Mouse (Mus musculus): ENCODE data around the gene Zfp3.

DNA sequence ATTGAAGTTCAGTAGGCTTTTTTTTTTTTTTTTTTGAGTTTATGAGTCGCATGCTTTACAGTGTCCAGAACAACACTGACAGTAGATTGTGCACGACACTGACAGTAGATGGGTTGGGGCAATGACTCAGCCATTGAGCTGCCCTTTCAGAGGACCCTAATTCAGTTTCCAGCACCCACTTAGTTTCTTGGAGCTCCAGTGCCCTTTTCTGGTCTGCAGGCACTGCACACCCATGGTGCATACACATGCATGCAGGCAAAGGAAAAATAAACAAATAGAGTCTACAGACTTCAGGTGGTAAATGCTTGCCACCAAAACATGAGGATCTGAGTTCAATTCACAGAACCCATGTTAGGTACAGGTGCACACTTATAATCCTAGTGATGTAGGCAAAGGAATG lies 37.4 kb upstream of the Zfp3 start:
- TF ChIP-seq GATA1 (IDR thresholded peaks at IDR 0.05; ENCODE audit: borderline replicate concordance, low read length) (no peak), CTCF (IDR thresholded peaks at IDR 0.05; ENCODE audit: low read depth, low read length) (no peak), POLR2AphosphoS5 (IDR thresholded peaks at IDR 0.05; ENCODE audit: insufficient replicate concordance, low read depth, low read length) (no peak), GATA2 (IDR thresholded peaks at IDR 0.05; ENCODE audit: borderline replicate concordance, low read depth, low read length) (no peak)
